ENCODE assay signal across 13 mouse cellular contexts in genomic region chr1:185731062-185731461, GRCm38 (mm10).
DNase-seq lines count a peak whose midpoint lies in the region; ATAC-seq lines count a peak whose summit lies in the region.
"Had no signal": no experiment of that assay in that cellular context is flagged by ENCODE, and none has a peak within 500 bp of the region (broad histone marks: within the 10 kb centered on the region; RNA-seq: fewer than 3 reads in every experiment).

No protein-coding gene starts in this region.

- DNase-seq in cerebellum, postnatal 14 days, result peak; percentile 23 to 38
- DNase-seq in cerebellum, adult 11-12 months, result no peak
- DNase-seq in neural tube, embryonic 10.5 days (ENCODE audit: extremely low spot score, low spot score), result peak; percentile 29
- DNase-seq in mesoderm, embryonic 11.5 days (ENCODE audit: low read depth, low spot score), result peak; percentile 63
- DNase-seq in testis, postnatal 14 days (ENCODE audit: low spot score), result no peak
- DNase-seq: adrenal gland, adult 2 months; kidney, postnatal 36 days had no signal

- no peaks in the 10 kb centered on the region for H3K27me3 ChIP-seq in neural tube, embryonic 15.5 days (replicated peaks)
- H3K27me3 ChIP-seq in intestine, embryonic 16.5 days (replicated peaks; ENCODE audit: control insufficient read depth, insufficient read depth, low read length), result no peaks in the 10 kb centered on the region
- H3K27me3 ChIP-seq in forebrain, embryonic 15.5 days, result no peaks in the 10 kb centered on the region
- H3K27me3 ChIP-seq: midbrain, embryonic 15.5 days had no signal

- no peaks in the 10 kb centered on the region for H3K9me3 ChIP-seq in neural tube, embryonic 15.5 days (replicated peaks)
- no peaks in the 10 kb centered on the region for H3K9me3 ChIP-seq in intestine, embryonic 16.5 days (ENCODE audit: control insufficient read depth, low read length)
- H3K9me3 ChIP-seq in forebrain, embryonic 15.5 days, result no peaks in the 10 kb centered on the region
- H3K9me3 ChIP-seq: hindbrain, embryonic 10.5 days; limb, embryonic 15.5 days; midbrain, embryonic 15.5 days had no signal

- H3K4me1 ChIP-seq in neural tube, embryonic 15.5 days, result no peaks in the 10 kb centered on the region
- H3K4me1 ChIP-seq in intestine, embryonic 16.5 days (ENCODE audit: control insufficient read depth, insufficient read depth, low read length), result no peaks in the 10 kb centered on the region
- H3K4me1 ChIP-seq in forebrain, embryonic 15.5 days, result no peaks in the 10 kb centered on the region
- H3K4me1 ChIP-seq: midbrain, embryonic 15.5 days had no signal

- no peak overlapping the region for H3K4me2 ChIP-seq in neural tube, embryonic 15.5 days
- H3K4me2 ChIP-seq in intestine, embryonic 16.5 days (ENCODE audit: low read depth, low read length), result no peak overlapping the region
- no peak overlapping the region for H3K4me2 ChIP-seq in forebrain, embryonic 15.5 days (replicated peaks)
- H3K4me2 ChIP-seq: limb, embryonic 15.5 days; midbrain, embryonic 15.5 days had no signal

- WGBS in neural tube, embryonic 15.5 days, result 78% methylated on average over 9 of the region's 9 CpGs
- 58% methylated on average over 9 of the region's 9 CpGs for WGBS in intestine, embryonic 16.5 days
- 71% methylated on average over 9 of the region's 9 CpGs for WGBS in forebrain, embryonic 15.5 days

- no peak overlapping the region for H3K4me3 ChIP-seq in neural tube, embryonic 15.5 days (replicated peaks)
- H3K4me3 ChIP-seq in intestine, embryonic 16.5 days (ENCODE audit: low read length), result no peak overlapping the region
- no peak overlapping the region for H3K4me3 ChIP-seq in forebrain, embryonic 15.5 days
- H3K4me3 ChIP-seq: hindbrain, embryonic 10.5 days; limb, embryonic 15.5 days; midbrain, embryonic 15.5 days had no signal

- no peak overlapping the region for H3K27ac ChIP-seq in neural tube, embryonic 15.5 days (replicated peaks)
- no peak overlapping the region for H3K27ac ChIP-seq in intestine, embryonic 16.5 days (ENCODE audit: low read length)
- H3K27ac ChIP-seq in forebrain, embryonic 15.5 days (replicated peaks), result no peak overlapping the region
- H3K27ac ChIP-seq: hindbrain, embryonic 10.5 days; limb, embryonic 15.5 days; midbrain, embryonic 15.5 days had no signal

- no peak overlapping the region for H3K9ac ChIP-seq in neural tube, embryonic 15.5 days (replicated peaks)
- H3K9ac ChIP-seq in intestine, embryonic 16.5 days (ENCODE audit: low read depth, low read length), result no peak overlapping the region
- no peak overlapping the region for H3K9ac ChIP-seq in forebrain, embryonic 15.5 days (replicated peaks)
- H3K9ac ChIP-seq: limb, embryonic 15.5 days; midbrain, embryonic 15.5 days had no signal

- H3K36me3 ChIP-seq in neural tube, embryonic 15.5 days, result no peaks in the 10 kb centered on the region
- H3K36me3 ChIP-seq in intestine, embryonic 16.5 days (ENCODE audit: control insufficient read depth, insufficient read depth, low read length), result no peaks in the 10 kb centered on the region
- no peaks in the 10 kb centered on the region for H3K36me3 ChIP-seq in forebrain, embryonic 15.5 days
- H3K36me3 ChIP-seq: hindbrain, embryonic 10.5 days; limb, embryonic 15.5 days; midbrain, embryonic 15.5 days had no signal

- no peak for ATAC-seq in neural tube, embryonic 15.5 days (ENCODE audit: low FRiP score)
- peak; percentile 64 for ATAC-seq in intestine, embryonic 16.5 days
- no peak for ATAC-seq in forebrain, embryonic 15.5 days (replicated peaks)
- ATAC-seq: midbrain, embryonic 15.5 days had no signal

Comparison
In these comparisons a context has a peak if more than half of its experiments do, and no peak if none do; other contexts are left out.
1. DNase-seq: peak in cerebellum, postnatal 14 days (2 of 2), neural tube, embryonic 10.5 days (single experiment) and mesoderm, embryonic 11.5 days (single experiment); none in cerebellum, adult 11-12 months (single experiment) and testis, postnatal 14 days (single experiment).